40 mouse cellular contexts compared by ENCODE assay signal in genomic region chr19:39971096-39971495, GRCm38 (mm10). TPM values are rescaled to one million over a fixed set of nuclear protein-coding genes. Genes with fewer than 3 reads are reported as not detected.
"Had no signal": no experiment of that assay in that cellular context is flagged by ENCODE, and none has a peak within 500 bp of the region (broad histone marks: within the 10 kb centered on the region; RNA-seq: fewer than 3 reads in every experiment).

No protein-coding gene starts in this region.

RNA-seq across cellular contexts. Expression of gene Cyp2c37, which starts 21.1 kb away (rescaled TPM):
- total RNA-seq: heart, postnatal 10 days; heart, postnatal 14 days; heart, postnatal 25 days; heart, postnatal 36 days; heart, postnatal 4 days; hematopoietic stem cell, adult 5-6 weeks; hindbrain, postnatal 0 days; layer of hippocampus, adult 18-20 months; layer of hippocampus, adult 2 months; layer of hippocampus, postnatal 10 days; layer of hippocampus, postnatal 14 days; layer of hippocampus, postnatal 25 days; layer of hippocampus, postnatal 36 days; left cerebral cortex, adult 18-20 months; left cerebral cortex, adult 2 months; left cerebral cortex, adult 8-10 months had no signal
- polyA plus RNA-seq: heart, embryonic 11.5 days; heart, embryonic 12.5 days; heart, embryonic 13.5 days; heart, embryonic 14.5 days; heart, embryonic 15.5 days; heart, embryonic 16.5 days; heart, postnatal 0 days; hindbrain, embryonic 10.5 days; hindbrain, embryonic 11.5 days; hindbrain, embryonic 12.5 days; hindbrain, embryonic 13.5 days; hindbrain, embryonic 14.5 days; hindbrain, embryonic 15.5 days; hindbrain, embryonic 16.5 days; hindbrain, postnatal 0 days; inflammation-experienced regulatory T-cells, adult 6 months; intestine, embryonic 14.5 days; intestine, embryonic 15.5 days; intestine, embryonic 16.5 days; intestine, postnatal 0 days; kidney, embryonic 14.5 days; kidney, embryonic 15.5 days; kidney, embryonic 16.5 days; kidney, postnatal 0 days; large intestine, adult 2 months had no signal
